Mouse (Mus musculus): ENCODE data around the gene Agxt2.

The Agxt2 gene

DNA sequence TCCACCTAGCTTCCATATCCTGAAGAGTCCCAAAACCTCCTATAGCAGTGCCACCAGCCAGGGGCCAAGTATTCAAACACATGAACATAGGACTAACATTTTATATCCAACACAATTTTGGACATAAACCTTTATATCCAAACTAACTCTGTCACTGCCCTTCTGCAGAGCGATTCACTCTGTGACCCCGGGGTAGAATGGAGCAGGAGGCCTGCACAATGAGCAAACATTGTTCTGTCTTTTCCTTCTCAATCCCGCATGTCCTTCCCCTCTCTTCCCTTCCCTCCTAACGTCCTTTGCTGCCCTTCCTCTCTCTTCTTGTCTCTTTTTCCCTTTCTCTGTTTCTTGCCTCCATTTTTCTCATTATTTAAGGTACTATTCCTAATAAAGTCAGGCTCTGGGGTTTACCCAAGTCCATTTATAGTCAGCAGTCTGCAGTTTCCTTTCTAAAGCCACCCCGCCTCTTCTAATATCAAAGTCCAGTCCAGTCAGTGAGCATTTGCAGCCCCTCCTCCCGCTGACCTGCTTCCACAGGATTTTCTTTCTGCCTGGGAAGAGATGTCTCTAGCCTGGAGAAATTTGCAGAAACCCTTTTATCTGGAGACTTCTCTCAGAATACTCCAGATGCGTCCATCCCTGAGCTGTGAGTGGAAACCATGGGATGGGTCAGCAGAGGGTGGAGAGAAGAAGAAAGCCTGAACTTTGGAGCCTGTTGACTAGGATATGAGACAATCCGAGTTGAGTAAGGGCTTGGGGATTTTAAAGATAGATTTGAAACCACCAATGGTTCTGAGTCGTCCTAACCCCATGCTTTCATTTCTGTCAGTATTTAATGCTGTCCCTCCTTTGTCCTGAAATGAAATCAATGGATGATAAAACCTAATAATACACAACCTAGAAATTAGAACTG lies at the start of gene Agxt2:
Gene Agxt2 (plus strand): TSS at position 494 of the 910 bp plus-strand sequence.
- DNase-seq (ENCODE audit: inconsistent ontology term), result no peak

DNA sequence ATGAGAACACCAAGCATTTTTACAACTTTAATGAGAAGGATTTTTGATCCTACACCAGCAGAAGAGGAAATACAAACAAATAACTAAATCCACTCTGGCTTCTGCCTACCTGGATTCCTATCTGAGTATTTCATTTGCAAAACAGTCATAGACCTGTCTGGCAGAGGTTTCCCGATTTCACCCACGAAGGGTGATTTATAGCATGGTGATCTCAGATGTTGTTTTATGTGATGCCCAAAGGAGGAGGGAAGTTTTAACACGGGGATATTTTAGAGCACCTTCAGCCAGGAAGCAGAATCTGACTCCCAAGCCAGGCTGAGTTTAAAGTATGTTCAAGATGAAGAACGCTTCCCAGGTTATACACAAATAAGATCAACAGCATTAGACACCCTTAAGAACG lies 46.5 kb upstream of the Agxt2 start:
- no peak for DNase-seq (ENCODE audit: inconsistent ontology term)

DNA sequence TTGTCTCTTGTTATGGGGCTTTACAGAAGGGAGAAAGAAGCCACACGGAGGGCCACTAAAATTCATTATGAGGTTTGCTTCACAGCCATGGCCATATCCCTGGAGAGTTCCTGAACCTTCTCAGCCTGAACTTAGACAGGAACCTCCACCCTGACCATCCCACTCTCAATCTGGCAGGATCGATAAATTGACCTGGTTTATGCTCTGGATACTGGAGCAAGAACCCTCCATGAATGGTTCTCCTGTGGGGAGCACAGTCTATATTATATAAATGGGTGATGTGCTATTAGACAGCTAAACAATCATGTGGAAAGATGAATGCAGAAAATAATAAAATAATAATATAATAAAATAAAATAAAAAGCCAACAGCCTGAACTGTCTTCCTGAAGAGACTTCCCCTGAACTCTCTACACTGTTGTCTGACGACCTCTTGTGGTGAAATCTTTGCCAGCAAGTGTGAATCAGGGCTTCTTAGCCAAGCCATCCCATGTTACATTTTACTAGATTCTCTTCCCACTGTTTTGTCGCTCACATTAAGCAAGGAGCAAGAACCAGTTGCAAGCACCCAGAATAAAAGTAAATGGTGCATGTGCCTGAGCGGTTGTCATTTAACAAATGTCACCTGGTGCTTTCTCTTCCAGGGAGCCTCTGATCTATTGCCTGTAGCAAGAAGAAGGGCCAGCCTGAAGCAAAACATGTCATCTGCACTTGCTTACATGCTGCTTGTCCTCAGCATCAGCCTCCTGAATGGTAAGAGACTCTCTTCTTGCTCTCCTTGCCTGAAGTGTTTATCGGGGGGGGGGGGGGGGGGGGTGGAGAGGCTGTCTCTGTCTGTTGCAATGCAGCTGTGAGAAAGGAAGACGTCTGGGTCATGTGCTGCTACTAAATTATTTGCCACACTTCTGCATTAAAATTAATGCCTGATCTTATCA lies 44.5 kb upstream of the Agxt2 start:
- DNase-seq (ENCODE audit: inconsistent ontology term), result peak; percentile 35

DNA sequence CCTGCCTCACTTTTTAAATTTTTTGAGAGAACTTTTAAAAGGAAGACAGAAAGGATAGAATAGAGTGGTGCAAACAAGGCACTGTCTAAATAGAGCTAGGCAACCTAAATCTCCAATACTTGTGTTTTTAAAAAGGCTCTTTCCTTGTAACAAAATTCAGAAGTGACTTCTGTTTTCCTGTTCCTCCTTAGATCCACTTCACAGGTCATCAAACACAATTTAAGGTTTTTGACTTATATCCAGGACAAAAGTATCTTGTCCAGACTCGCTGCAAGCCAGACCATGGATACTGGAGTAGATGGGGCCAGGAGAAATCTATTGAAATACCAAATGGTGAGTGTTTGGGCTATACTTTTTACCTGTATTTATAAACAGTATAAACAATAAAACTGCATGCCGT lies 33.3 kb upstream of the Agxt2 start, which contains the start of gene Gm21973:
Gene Gm21973 (plus strand): TSS at position 301 of the 400 bp plus-strand sequence.
- no peak for DNase-seq (ENCODE audit: inconsistent ontology term)

DNA sequence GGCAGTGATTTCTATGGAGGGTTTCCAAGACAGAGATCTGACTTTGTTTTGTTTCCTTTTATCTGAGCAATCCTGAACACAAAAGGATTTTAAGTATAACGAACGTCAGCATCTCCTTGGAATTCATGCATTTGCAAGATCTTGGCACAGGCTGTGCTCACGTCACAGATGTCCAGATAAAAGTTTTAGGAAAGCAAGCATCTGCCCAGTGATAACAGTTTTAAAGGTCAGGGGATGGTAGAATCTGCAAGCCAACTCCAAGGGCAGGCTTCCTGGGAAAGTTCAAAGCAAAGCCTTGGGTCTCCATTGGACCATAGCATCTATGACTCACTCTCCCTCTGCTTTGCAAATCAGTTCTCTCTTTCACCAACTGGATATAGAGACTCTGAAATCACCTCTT lies 27.7 kb upstream of the Agxt2 start:
- DNase-seq (ENCODE audit: inconsistent ontology term), result no peak

DNA sequence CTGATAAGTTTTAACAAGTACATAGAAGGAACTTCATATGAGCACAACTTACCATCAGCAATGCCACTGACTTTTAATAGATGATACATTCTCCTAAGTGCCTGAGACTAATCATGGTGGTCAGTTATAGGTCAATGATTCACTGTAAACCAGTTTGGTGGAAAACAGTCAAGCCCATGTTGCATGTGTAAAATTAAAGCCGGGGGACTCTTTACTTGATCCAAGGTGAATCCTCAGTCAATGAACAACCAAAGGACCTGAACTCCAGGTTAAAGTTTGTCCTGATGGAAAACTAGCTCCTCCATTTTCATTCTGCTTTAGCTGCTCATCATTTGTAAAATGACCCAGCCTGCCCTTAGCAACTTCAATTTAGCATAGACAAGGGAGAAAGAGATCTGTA lies 25.8 kb upstream of the Agxt2 start:
- DNase-seq (ENCODE audit: inconsistent ontology term), result no peak

DNA sequence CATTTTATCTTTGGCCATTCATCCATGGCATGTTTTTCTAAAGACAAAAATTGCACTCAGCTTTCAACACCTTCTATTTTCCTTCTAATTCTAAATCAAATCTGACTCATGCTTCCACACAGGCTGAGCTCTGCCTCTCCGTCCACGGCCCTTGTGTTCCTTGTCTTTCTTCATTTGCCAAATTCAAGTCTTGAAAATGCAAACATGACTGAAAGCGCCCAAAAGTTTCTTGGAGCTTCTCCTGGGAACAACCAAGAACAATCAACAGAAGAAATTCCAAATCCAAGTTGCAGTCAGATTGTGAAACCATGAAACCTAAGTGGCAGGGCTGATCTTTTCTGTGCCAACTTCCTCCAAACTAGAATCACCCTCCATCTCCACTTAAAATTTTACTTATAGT lies 19.7 kb upstream of the Agxt2 start:
- peak; percentile 32 for DNase-seq (ENCODE audit: inconsistent ontology term)

DNA sequence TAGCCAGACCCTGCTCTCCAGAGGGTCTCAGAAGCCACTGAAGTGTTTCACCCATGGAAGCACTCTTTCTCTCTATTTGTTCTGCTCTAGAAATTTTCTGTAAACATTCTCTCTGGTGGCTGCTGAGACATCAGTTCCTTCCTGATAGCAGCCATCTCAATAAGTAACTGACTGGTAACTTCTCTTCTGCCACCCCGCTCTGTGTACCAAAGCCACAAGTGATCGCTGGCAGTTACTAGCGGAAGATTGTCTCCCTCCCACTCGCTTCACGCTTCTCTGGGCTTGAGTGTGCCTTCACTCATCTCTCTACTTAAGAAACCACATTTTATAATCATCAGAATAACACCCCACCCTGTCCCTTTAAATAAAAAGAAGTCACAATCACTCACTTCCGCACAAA lies 11.3 kb upstream of the Agxt2 start:
- no peak for DNase-seq (ENCODE audit: inconsistent ontology term)

DNA sequence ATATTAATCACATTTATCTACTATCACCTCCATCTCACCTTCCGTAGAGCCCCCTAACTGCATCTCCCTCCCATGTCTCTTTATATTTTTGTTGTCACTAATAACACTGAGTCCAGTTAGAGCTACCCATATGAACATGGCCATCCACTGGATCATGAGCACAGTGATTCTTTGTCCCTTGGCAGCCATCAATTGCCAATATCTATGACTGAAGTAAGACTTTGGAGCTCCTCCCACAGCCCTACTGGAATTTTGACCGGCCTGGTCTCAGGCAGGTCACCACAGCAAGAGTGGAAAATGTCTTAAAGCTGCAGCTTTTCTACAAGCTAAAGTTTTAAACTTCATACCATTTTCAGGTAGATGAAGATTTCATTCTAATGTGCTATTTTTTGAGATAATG lies 8.0 kb downstream of the Agxt2 start:
- no peak for DNase-seq (ENCODE audit: inconsistent ontology term)

DNA sequence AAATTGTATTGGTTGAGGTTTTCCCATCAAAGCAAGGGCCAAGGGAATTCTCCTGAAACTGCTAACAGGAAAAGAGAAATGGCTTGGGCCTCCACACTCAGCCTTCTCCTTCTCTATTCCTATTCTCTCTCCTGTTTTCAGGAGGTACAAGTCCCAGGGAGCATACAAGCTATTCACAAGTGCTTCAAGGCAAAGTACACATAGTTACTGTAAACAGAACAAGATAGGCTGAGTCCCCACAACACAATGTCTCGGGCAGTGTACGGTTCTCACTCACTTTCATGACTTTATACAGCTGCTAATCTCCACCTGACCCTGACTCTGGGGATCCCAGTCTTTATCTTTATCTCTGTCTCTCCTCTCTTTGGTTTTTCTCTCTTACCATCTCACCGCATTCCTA lies 17.1 kb downstream of the Agxt2 start:
- no peak for DNase-seq (ENCODE audit: inconsistent ontology term)

DNA sequence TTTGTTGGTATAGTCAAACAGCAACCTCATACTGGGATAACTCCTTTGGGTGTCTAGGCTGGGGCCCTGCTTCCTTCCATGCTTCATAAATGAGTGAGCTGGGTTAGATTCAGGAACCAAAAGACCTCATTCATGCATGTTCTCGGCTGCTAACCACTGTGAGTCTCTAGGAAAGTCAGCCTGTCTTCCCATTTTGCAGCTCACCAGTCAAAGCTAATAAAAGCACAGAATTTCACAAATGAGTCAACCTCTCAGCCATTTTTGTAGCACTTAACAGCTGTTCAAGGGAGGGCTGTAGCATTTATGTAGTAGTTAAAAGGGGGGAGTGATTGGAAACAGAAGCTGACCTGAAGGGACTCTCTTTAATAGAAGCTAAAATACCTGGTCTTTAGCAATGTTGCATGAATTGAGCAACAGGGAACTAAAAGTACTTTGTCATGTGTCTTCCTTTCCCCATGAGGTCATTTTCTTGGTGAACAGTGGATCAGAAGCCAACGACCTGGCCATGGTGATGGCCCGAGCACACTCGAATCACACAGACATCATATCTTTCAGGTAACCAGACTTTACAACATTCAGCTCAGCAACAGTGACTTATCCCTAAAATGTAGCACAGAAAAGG lies 20.1 kb downstream of the Agxt2 start:
- no peak for DNase-seq (ENCODE audit: inconsistent ontology term)

DNA sequence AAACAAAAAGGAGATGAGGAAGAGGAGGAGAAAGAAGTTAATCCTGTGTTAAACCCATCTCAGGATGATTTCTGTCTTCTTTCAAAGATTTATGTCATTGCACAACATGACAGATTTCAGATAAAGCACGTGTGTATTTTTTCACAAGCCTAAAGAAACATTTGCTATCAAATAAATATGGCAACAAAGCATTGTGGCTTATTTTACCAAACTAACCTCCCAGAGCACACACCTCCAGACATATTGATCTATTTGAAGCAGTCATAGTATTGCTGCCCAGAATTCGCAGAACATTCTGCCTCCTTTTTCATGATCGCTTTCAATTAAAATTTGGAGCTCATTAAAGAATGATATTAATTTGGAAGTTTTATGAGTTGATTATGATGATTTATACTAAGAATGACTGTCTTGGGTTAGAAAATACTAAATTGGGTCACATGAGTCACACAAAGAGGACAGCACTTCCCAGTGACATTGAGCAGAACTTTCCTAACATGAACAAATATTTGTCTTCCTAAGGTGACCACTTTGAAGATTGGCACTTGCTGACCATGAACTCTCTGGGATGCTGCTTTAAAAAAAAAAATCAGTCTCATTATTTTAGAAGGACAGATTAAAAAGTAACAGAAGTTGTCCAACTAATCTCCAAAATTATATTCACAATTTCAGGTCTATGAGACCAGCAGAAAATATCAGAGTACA lies 21.6 kb downstream of the Agxt2 start:
- DNase-seq (ENCODE audit: inconsistent ontology term), result no peak

DNA sequence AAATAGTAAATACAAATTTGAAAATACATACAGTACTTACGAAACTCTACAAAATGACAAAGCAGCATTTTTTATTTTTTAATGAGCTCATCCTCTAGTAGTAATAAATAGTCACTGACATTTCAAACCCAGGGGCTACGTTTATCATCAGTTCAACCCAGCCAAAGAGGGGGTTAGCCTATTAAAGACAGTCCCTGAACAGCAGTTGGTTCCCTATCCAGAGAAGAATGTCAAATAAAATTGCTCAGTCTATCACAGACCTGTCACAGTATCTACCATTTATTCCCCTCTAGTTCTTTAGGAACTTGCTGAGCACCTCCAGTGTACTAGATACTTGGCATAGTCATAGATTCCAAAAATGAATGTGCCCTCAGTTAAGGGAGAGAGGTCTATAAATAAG lies 28.9 kb downstream of the Agxt2 start:
- DNase-seq (ENCODE audit: inconsistent ontology term), result no peak

DNA sequence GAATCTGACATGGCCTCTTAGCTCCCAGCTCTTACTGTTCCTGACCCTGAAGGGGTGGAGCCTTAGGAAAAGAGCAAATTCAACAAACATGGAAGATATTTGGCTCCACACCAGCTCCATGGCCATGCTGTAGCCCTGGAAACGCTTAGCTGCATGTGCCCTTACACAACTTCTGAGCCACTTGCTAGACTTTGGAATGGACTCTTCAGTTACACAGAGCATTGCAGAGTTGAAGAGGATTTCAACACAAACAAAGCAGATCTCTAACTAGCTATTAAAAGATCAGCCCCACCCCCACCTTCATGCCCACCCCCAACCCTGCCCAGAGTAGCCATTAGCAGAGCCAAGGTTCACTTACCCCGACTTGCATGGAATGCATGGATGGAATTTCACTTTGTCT lies 41.5 kb downstream of the Agxt2 start:
- peak; percentile 65 for DNase-seq (ENCODE audit: inconsistent ontology term)

DNA sequence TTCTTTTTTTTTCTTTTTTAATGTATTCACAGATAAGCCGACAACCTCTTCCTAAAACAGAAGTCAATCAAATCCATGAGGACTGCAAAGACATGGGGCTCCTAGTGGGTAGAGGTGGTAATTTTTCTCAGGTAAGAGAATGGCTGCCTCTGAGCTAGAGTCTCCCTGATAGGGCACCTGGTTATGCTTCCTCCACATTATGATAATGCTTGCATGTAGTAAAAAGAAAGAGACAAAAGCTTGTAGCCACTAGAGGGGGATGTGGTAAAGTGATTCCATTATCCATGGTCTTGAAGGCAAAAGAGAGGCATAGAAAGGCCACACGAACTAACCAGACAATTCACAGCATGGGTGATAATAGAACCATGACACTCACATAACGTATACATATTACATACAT lies 42.1 kb downstream of the Agxt2 start:
- DNase-seq (ENCODE audit: inconsistent ontology term), result peak; percentile 33

DNA sequence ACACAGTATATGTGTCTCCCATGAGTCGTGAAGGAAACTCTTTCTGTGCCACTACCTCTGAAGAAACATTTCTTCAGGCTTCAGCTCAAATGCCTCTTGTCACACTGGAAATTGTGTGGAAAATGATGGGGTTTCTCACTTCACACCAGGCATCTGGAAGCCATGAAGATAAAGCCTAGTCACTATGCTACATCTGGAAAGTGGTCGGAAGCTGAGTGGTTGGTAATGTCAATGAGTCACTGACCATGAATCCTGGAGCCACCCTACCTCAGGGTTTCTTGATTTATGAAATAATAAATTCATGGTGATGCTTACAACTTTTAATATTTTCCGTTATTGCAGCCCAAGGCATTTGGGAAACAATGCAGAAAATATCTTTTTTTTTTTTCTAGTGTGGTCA lies 51.5 kb downstream of the Agxt2 start:
- DNase-seq (ENCODE audit: inconsistent ontology term), result no peak

DNA sequence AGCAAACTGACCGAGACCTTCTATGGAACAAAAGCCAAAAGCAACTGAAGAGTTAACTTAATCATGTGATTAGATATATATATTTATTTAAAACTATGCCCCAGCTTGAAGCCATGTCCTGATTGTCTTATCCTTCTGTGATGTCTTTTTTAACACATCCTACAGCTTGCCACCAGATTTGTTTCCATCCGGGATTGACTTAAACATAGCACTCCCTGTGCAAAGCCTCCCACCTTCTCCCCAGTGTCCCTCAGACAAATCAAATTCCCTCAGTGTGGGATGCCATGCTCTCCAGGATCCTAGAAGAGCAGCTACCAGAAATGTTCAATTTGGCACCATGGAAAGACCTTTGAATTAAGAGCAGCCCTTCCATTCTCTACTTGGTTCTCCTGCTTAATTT lies 52.5 kb downstream of the Agxt2 start:
- no peak for DNase-seq (ENCODE audit: inconsistent ontology term)

DNA sequence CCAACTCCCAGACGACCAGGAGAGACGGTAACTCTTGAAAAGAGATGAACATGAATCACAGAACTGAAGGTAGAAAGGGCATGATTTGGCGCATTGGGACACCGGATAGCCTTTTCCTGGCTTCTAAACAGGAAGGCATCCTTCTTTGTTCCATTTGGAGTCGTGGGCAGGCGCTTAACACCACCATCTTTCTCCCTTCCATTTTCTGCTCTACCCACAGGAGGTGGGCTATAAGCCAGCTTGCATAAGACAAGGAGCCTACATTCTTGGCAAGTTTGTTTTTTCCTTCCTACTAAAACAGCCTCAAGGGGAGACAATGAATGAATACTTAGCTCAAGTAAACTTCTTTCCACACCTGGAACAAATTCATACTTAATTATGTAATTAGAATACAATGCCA lies 55.3 kb downstream of the Agxt2 start:
- DNase-seq (ENCODE audit: inconsistent ontology term), result no peak

DNA sequence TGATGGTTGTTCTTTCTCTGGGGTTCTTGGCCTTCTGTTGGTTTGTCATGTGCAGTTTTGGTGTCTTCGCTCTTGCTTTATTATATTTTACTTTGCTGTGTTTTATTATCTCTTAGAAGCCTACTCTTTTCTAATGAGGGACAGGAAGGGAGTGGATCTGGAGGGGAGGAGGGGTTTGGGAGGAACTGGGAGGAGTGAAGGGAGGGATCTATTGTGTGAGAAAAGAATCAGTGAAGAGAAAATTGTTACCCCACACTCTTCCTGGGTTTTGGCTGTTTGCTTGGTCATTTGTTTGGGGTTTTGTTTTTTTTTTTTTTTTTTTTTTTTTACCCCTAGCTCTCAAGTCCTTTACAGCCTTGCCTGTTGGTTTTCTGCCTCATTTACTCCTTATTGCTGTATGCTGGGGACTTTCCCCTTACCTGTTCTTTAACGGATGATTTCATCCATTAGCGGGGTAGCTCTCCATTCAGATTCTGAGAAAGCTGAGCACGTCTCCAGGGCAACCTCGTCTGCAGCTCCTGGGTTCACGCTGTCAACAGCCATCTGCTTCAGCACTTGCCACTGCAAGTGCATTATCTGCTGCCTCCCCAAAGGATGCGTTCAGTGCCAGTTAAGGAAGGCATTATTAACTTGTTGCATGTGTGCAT lies 62.9 kb downstream of the Agxt2 start:
- no peak for DNase-seq (ENCODE audit: inconsistent ontology term)

DNA sequence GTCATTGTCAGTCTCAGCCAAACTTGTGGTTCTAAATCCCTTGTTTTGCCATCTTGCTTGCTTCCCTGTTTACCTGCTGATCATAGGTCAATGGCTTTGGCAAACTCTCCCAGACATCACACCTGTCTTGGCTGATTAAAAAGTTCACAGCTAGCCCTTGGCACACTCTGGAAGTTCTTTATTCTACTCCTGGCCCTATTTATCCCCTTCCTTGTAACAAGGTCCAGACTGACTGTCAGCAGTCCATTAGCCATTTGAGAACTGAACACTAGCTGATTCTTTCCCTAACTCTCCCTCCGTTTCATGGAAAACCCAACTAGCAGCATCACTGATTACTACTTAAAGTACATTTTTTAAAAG lies 63.4 kb downstream of the Agxt2 start:
- no peak for DNase-seq (ENCODE audit: inconsistent ontology term)

DNA sequence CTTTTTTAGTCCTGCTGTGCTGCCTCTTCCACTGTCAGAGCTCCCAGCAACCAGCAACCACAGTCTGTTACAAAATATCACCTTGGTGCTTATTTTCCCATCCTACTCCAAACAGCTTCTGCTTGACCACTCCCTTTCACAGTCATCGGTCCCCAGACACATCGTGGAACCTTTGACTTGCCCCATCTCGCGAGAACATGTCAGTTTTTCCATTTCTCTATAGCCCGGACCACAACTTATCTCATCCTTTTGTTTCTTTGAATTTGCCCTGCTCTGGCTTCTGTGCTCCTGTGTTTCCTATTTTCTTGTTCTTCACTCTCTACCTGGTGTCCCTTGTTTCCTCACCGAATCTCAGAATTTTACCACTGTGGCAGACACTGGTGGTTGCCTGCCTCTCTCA lies 67.8 kb downstream of the Agxt2 start:
- DNase-seq (ENCODE audit: inconsistent ontology term), result no peak
